Mouse (Mus musculus): ENCODE measurements around the gene Iqsec3.

Gene Iqsec3

DNA sequence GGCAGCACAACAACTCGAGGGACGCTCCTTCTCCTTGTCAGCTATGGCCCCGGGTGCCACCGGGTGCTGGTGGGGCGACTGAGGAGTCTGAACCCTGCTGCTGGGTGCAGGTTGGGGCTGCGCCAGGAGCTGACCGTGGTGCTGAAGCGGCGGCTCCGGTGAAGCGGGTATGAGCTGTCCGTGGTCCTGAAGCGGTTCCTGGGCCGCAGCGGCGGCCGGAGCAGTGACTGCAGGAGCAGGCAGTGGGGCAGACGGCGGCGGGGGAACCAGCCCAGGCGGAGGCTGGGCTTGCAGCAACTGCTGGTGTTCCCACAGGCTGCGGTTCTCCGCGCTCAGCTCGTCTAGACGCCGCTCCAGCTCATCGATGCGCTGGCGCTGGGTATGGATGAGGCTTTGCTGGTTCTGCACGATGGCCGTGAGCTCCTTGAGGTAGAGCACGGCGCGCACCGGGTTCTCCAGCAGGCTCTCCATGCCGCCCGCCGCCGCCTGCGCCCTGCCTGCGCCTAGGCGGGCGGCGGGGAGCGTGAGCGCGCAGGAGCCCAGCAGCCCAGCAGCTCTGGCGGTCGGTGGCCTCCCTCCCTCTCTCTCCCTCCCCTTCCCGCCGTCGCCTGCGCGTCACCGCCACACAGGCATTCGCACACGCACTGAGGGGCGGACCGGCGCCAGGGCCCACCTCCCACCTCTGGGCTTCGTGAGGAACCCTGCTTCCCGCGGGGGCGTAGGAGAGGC is at the start of gene Iqsec3:
Gene Iqsec3, minus strand, starts transcription at position 586 of the 729 bp plus-strand sequence.
- DNase-seq (ENCODE audit: inconsistent age in 2 of 2, low spot score in 1 of 2), result peak; percentile 91 to 97

DNA sequence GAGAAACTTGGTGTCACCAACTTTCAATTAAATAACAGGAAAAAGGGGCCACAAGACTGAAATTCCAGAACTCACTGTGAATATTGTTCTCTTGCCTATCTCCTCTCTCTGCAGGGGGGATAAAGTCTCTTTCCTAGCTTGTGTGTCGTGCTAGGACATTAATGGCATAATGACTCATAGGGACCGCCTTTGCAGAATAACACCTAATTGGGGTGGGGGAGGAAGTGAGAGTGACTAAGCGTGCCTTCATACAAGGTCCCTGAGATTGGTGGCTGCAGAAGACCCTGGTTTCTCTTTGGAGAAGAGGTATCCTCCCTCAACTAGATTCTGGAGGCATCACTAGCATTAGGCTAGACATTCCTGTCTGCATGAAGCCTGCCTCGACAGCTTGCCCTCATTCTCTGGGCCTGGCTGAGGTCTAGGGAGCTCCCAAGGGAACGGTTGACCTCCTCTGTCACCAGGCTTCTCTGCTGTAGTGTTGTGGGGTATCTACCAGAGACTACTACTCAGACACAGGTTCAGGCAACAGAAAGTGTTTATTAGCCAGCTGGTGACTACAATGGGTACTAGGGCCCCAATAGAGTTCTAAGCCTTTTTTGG is 48.7 kb upstream of the Iqsec3 start:
- DNase-seq (ENCODE audit: inconsistent age in 2 of 2, low spot score in 1 of 2), result no peak

DNA sequence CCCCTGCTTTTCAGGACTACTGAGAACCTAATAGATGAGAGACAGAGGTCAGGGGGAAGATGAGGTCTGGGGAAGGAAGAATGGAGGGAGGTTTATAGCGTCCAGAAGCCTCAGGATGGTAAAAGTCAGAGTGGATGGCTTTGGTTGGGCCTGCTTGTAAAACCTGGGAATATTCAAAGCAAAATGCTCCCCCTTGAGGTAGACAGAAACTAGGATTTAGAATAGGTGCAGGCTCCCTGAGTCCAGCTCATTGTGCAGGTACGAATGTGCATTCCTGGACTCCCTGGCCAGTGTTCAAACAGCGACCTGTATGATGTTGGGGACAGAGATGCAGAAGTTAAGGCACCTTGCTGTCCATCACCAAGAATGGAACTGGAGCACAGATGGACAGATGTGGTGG is 47.6 kb upstream of the Iqsec3 start:
- DNase-seq (ENCODE audit: inconsistent age in 2 of 2, low spot score in 1 of 2), result no peak

DNA sequence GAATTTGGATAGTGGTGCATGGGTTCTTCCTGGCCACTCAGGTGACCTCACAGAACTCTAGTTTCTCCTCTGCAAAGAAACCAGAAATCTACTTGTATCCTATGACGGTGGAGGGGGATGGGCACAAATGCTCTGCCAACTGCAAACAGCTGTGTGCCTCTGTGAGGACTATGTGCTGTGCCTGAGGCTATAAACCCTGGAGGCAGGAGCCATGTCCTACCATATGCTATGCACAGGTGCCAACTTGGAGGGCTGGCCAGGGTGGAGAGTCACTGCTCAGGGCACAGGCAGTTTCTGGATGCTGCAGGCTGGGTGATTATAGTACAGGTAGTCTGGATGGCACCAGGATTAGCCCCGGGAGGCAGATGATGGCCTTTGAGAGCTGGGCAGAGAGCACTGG is 46.4 kb upstream of the Iqsec3 start:
- DNase-seq (ENCODE audit: inconsistent age in 2 of 2, low spot score in 1 of 2), result no peak

DNA sequence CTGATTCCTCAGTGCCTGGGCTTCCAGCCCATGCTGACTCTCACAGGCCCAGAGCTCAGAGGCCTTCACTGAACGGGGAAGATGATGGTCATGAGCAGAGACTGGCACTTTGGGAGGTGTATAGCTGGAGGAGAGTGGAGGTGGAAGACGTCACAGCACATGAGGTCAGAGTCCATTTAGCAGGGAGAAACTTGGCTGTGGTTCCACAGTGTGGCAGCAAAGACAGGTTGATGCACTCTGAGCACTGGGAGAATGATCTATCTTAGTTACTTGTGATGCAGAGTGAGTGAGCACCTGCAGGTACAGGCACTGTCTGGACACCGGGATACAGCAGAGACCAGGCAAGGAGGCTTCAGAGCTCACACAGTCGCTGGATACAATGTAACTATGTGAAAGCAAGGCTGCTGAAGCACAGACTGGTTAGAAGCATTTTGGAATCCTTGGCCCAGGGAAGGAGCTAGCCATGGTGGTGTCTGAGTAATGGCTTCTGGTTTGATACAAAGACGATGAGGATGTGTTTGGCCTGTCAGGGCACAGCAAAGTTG is 45.9 kb upstream of the Iqsec3 start:
- DNase-seq (ENCODE audit: inconsistent age in 2 of 2, low spot score in 1 of 2), result no peak

DNA sequence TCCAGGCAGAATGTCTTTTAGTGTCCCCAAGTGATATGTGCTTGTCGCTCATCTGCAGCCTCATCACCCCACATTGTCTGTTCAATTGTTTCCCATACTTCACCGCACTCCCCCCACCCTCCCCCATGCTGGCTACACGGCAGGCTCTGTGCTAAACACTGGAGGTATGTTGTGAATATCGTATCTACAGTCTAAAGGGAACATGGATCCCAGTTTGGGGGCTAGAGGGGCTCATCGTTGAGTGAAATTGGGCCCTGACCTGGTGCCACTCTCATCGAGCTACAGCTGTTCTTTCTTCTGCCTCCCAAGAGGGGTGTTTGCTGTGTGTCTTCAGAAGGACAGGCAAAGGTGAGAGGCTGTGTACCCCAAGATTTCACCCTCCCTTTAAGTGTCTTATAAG is 44.2 kb upstream of the Iqsec3 start:
- DNase-seq (ENCODE audit: inconsistent age in 2 of 2, low spot score in 1 of 2), result no peak

DNA sequence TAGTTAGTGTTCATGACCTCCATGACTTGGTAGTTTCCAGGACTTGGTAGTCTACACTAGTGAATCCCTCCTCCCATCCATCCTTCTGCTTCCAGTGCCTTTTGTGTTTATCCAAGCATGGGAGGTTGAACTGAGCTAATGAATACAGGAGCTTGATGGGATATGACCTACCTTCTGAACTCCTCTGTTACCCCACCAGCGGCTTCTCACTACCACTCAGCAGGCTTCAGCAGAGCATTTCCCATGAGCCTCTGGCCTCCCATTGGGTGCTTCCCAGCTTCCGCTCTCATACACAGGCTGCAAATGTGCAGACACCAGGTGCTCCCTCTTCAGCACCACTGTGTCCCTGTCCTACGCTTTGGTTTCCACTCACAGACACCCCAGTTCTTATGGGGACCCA is 36.9 kb upstream of the Iqsec3 start:
- DNase-seq (ENCODE audit: inconsistent age in 2 of 2, low spot score in 1 of 2), result no peak

DNA sequence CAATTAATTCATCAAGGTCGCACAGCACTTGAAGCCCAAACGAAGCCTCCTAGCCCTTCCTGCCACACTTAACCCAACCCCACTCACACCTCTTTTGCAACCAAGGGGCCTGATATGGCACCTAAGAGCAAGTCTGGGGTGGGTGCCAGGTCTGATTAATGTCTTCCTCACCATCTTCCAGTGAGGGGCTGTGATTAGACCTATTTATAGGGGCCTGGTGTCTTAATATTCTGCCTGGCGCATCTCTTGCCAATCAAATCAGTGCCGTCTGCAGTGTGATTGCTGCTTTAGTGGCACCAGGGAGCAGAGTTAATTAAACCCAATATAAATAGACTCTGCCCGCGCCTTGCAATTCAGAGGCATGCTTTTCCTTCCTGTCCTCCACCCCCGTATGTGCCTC is 36.4 kb upstream of the Iqsec3 start:
- DNase-seq (ENCODE audit: inconsistent age in 2 of 2, low spot score in 1 of 2), result no peak

DNA sequence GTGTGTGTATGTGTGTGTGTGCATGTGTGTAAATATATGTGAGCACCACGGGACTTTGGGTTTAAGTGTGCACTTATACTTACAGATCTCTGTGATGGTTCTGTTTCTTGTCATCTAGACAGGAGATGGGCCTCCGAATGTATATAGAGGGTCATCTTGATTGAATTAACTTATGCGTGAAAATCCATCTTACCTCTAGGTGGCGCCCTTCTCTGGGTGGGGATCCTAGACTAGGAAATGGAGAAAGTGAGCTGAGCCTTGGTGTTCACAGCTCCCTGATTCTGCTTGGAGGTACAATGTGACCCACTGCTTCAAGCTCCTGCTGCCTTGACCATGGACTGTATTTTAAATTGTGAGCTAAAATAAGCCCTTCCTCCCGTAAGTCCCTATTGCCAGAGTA is 34.8 kb upstream of the Iqsec3 start:
- peak in 1 of 2 experiments; percentile 52 for DNase-seq (ENCODE audit: inconsistent age in 2 of 2, low spot score in 1 of 2)

DNA sequence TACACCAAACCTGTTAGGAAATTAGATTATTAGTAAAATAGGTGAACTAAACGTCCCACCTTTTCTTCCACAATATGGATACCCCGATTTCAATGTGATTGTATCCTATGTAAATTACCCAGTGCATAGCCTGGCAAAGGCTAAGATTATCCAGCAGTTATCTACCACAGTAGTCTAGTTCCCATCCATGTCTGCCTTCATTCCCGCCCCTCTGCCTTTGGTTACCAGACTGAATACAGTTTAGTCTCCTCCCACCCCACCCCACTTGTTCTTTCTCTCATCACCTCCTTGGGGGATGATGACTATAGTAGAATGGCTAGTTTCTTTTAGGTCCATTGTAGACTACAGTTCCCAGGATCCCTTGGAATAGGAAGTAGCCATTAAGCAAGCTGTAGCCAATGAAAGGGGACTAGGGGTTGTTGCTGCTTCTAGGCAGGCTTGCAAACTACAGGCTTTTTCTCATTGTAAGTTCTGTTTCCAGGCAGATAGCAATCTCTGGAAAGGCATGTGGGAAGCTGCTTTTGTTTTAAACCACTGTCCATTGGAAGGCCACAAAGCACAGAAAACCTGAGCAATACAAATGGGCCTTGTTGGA is 27.7 kb upstream of the Iqsec3 start:
- DNase-seq (ENCODE audit: inconsistent age in 2 of 2, low spot score in 1 of 2), result no peak

DNA sequence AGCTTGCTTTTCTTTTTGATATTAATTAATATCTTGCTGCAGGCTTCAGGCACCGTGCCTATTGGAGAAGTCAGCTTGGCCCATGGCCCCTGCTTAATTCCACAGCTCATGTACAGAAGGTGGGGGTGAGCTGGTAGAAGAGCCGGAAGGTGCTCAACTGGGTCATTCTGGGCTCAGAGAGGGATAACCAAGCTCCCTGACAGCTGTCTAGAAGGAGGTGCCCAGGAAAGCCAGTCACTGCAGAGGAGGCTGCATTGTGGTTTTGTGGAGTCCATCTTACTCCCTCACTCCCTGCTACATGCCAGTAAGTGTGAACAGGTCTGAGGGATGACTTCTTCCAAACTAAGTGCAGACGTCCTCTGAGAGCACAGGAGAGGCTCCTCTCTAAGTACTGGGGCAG is 26.4 kb upstream of the Iqsec3 start:
- no peak for DNase-seq (ENCODE audit: inconsistent age in 2 of 2, low spot score in 1 of 2)

DNA sequence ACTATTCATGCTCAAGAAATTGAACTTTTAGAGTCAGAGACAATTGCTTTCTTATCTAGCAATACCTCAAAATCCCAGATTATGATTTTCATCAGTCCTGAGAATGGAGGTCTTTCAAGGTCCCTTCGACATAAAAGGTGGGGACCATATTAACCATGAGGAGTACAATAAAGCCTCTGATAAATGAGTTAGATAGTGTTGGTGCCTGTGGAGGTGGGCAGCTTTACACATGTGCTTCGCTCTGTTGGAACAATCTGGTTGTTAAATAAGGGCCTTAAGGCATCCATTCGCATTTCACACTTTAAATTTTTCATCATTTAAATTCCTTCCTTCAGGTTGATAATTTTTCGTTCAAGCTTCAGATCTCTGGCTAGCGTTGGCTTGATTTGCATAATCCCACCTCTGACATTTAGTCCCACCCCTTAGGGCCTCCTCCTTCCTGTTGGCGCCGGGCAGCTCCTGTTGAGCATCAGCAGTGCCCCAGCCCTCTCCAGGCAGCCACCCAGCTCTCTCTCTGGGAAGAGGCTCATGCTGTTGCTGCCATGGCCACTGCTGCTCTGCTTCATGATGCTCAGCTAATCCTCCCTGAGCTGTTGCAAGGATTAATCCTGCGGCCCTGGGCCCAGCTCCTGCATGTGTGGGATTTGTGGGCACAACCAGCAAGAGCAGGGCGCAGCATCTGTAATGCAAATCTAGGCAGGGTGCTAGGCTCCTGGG is 25.5 kb upstream of the Iqsec3 start:
- DNase-seq (ENCODE audit: inconsistent age in 2 of 2, low spot score in 1 of 2), result peak; percentile 14 to 26

DNA sequence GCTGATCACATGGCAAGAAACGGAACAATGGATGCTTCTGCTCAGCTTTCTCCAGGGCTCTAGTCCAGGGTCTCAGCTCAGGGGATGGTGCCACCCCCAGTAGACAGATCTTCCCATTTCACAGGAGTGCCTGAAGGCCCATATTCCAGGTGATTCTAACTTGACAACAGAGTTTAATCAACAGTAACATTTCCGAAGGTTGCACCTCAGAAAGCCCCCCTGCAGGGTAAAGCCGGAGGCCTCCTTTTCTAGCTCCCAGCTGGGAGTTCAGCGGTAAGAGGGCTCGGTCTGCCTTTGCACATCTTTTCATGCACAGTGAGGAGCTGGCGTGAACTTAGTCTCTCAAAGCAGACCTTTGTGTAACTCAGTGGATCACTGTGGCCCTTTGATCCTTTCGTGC is 22.1 kb upstream of the Iqsec3 start:
- DNase-seq (ENCODE audit: inconsistent age in 2 of 2, low spot score in 1 of 2), result no peak

DNA sequence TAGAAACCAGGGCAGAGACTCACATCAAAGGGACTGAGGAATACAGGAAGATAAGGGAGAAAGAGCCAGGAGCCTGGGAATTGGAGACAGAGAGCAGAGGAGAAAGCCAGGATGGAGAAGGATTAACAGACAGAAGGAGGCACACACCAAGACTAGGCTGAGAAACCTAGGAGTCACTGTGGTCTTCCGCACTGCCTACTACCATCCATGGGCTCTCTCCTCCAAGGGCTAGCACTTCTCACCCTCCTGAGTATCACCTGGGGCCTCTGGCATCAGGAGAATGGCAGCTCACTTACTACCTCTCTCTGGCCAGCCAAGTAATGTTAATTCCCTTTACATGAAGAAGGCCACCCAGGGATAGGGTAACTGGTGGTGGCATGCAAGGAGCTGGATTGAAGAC is 21.5 kb upstream of the Iqsec3 start:
- no peak for DNase-seq (ENCODE audit: inconsistent age in 2 of 2, low spot score in 1 of 2)

DNA sequence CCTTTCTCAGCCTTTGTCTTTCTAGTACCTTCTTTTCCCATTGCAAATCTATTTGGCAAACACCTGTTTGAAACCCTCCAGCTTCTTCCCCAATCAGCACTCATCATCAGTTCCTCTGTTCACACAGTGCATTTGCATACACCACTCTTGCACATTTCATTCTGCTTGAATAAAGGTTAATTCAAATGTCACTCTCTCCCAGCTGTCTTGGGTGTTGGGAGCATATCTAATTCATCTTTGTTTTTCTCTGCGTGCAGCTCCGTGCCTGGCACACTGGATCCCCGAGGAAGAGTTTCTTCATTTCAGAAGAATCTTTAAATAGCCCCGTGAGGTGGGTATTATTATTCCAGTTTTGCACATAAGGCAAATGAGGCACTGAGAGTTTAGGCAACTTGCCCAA is 20.8 kb upstream of the Iqsec3 start:
- no peak for DNase-seq (ENCODE audit: inconsistent age in 2 of 2, low spot score in 1 of 2)

DNA sequence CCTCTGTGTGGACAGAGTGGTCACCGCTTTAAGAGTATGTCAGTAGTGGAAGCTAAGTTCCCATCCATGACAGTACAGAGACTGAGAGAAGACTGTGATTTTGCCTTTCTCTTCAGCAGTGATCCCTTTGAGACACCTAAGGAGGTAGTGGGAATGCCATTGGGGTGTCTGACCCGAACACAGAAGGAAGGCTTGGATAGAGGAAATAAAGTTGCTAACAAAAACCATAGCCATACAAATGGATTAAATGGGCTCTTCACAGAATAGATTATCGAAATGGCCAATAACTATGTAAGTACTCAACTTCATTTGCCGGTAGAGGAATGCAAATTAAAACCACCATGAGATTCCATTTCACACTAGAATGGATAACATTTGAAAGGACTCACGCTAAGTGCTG is 17.9 kb upstream of the Iqsec3 start:
- no peak for DNase-seq (ENCODE audit: inconsistent age in 2 of 2, low spot score in 1 of 2)

DNA sequence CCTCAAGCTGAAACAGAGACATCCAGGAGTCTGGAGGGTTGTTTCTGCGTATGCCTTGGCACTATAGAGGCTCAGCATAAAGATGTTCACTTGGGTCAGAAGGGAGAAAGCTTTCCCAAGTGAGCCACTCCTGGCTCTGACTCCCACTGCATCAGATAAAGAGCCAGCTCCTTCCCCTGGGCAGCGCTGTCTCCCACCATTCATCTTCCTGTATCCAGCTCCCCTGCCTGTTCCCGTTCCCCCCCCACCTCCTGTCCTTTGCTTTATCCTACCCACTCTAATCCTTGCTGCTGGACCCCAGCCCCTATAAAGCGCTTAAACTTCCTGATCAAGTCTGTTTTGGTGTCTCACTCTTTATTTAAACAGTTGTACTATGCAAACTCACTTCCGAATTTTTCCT is 1.2 kb downstream of the Iqsec3 start:
- DNase-seq (ENCODE audit: inconsistent age in 2 of 2, low spot score in 1 of 2), result peak in 1 of 2 experiments; percentile 29

DNA sequence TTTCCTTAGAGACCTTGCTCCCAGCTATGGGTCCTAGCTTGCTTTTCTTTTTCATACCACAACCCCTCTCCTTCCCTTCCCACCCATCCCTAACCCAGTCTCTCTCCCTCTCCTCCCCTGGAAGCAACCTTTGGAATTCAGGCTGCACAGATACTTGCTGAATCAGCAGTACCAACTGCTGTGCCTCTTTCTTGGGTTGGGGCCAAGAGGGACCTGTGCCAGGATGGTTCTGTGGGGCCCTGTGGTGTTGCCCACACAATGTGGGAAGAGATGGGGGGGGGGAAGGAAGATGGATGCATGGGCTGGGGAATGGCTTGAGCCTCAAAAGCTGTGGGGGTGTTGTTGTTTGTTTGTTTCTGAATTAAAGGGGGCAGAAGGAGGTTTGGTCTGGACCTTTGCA is 5.2 kb downstream of the Iqsec3 start:
- no peak for DNase-seq (ENCODE audit: inconsistent age in 2 of 2, low spot score in 1 of 2)

DNA sequence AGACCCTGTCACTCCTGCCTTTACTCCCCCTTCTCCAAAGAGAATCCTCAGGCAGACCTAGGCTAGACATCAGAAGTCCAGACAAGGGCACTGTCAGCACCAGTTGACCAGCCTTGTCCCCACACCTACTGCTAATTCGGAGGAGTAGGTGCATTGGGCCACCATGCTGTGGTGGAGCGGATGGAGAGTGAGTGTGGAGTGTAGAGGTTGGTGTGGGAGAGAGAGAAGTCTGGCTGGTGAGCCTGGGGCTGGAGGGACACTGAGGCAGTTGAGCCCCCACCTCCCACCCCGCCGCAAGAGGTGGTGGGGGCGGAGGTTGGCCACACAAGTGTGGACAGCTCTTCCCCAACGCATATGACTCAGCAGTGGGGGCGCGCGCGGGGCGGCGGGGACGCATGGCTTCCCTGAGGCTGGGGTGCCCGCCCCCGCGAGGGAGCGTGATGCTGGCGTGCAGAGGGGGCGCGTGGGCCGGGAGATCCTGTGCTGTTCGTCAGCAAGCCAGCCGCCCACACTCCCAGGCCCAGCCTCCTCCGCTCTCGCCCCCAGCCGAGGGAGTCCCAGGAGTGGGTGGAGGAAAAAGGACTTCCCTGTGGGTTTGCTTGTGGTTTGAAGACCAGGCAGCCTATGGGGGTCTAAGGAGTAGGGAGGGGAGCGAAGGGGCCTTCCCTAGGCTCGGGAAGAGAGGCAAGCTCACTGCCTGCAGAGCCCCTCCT is 10.7 kb downstream of the Iqsec3 start:
- DNase-seq (ENCODE audit: inconsistent age in 2 of 2, low spot score in 1 of 2), result no peak

DNA sequence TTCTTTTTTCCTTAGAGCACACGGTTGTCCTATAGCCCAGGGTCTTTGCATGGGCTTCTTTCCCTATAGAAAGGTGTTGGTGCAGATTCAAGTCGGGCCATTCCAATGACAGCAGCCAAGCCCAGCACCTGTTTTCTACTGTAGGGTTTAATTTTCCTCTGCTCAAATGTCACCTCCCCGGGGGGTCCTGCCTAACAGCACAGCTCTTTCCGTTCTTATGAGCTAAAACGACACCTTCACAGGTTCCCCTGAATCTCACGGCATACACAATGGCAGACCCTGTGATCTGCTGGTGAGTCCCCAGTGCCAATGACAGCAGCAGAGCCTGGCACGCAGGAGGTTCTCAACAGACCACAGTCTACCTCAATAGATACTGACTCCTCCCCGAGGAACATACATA is 16.1 kb downstream of the Iqsec3 start:
- no peak for DNase-seq (ENCODE audit: inconsistent age in 2 of 2, low spot score in 1 of 2)

DNA sequence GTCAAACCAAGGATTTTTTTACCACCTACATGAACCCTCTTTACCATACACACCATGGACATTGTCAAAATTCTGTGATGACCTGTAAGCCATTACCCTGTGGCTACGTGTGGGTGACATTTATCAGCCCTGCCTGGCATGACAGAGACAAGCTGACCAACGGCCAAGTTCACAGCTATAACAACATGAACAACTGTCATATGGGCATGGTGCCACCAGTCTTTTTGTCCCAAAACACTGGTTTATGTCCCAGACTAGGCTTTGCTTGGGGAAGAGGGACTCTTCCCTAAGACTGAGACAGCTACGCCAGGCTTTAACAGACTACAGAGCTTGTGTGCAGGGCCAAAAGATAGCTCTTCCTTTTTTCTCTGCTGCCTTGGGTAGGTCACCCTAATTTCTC is 16.8 kb downstream of the Iqsec3 start:
- DNase-seq (ENCODE audit: inconsistent age in 2 of 2, low spot score in 1 of 2), result no peak
